Mouse (Mus musculus): ENCODE results near the gene Gbf1.
A peak's percentile ranks its signal among the peaks of the same experiment; 100 is the strongest.

- no peak for TF ChIP-seq USF1 (IDR thresholded peaks at IDR 0.05; ENCODE audit: low read depth)
- no peak for TF ChIP-seq POLR2A (IDR thresholded peaks at IDR 0.05; ENCODE audit: insufficient read length, low read depth)
- no peak for TF ChIP-seq MAX (IDR thresholded peaks at IDR 0.05; ENCODE audit: low read depth)
- TF ChIP-seq MYOG (IDR thresholded peaks at IDR 0.05; ENCODE audit: control insufficient read depth in 1 of 3, insufficient read depth in 1 of 3, insufficient read length in 2 of 3, low read depth in 2 of 3) = peak in 1 of 3 experiments; percentile 27
Observed at GRCm38 (mm10) chr19:46329951-46330350, 177.6 kb downstream of the Gbf1 start.
